Mouse (Mus musculus): ENCODE measurements around the gene Acer1.

The Acer1 gene

DNA sequence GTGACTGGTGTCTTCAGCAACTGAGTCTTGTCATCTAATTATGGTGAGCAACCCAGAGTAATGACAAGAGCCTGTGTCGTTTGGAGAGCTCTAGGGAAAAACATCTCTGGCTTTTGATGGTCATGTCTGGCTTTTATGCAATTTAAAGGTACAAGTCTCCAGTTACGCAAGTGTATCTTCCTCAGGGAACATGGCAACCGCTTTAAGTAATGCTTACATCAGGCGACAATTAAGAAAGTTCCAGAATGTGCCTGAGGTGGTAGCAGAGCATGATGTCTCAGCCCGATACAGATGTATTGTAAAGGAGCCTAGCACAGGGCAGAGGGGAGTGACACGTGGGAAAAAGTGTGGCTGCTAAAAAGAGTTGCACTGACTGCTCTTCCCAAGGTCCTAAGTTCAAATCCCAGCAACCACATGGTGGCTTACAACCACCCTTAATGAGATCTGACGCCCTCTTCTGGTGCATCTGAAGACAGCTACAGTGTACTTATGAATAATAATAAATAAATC lies 7.0 kb upstream of the Acer1 start:
- no peak for DNase-seq

DNA sequence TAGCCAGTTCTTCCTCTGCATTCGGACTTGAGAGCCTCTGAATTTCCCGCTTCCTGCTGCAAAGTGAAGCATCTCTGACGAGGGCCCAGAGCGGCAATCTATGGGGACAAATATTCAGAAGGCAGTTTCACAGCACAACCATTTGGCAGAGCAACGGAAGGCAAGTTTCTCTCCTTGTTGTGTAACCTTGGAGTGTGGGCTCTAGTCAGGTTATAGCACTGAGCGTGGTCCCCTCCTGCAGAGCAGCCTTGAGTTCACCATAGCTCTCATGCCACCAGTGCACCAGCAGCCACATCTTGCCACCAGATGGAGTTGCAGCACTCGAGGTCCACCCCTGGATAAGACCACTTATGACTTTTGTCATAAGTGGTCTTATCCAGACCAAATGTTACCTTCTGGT lies 6.5 kb upstream of the Acer1 start:
- no peak for DNase-seq

DNA sequence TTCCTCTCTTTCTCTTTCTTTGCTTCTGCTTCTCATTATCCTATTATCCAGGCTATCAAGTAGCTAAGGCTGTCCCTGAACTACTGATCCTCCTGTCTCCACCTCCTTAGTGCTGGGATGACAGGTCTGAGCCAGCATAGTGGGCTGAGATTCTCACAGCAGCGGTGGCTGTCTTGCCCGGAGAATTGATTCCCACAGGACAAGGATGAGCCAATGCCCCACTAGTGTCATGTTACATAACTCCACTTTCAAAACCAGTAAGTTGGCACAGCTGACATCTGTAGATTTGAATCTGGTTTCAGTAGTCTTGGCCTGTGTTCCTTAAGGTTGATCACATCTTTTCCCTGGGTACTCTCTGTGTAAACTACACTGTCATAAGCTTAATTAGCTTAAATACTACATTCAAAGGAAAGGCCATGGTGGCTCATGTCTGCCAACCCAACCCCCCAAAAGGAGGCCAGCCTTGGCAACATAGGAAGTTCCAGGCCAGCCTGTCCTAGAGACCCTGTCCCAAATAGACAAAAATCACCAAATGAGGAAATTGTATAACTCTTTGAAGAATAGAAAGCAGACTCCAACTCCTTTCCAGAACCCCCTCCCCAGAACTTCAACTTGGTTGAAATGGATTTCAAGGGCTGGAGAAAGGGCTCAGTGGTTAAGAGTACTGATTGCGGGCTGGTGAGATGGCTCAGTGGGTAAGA lies 4.3 kb upstream of the Acer1 start:
- DNase-seq, result no peak

DNA sequence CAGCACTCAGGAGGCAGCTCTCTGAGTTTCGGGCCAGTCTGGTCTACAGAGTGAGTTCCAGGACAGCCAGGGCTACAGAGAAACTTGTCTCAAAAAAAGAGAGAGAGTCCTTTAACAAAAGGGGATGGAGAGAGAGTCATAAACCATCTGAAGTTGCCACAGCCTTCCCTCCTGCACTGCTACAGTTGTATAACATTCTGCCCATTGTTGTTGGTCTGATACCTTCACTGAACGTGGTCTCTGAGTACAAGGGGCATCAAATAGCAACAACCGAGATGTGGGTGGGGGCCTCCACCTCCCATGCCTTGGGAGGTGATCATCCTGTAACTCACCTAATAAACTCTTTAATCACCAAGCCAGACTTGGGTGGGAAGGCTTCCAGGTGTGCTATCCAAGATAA lies 3.7 kb upstream of the Acer1 start:
- DNase-seq, result no peak

DNA sequence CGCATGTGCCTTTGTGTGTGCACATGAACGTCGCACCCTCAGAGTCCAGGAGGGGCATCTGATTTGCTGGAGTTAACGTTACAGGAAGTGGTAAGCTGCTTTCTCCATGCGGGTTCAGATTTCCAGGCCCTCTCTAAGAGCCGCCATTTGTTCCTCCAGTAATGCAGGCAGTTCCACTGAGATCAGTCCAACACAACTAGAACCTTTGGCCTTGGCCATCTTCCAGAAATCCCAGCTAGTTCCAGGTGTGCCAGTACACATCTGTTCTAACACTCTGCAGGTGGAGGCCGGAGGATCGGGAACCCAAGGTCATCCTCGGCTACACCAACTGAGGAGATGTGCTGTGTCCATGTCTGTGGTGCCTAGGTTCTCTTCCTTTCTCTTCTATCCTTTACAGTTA lies 3.0 kb upstream of the Acer1 start:
- DNase-seq, result no peak

DNA sequence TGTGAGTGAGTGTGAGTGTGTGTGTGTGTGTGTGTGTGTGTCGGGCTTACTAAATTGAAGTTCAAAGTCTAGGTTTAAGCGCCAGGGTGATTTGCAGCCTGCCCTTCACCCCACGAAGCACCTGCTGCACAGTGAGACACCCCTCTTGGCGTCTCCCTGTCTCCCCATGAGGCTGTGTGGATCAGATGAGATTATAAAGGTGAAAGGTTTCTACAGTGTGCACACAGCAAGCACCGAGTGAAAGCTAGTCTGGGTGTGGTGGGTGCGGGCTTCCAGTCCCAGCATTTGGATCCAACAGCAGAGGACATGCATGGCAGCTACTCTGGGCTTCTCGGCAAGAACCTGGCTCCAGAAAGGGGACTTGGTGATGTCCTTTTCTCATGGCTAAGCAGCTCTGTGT lies 877 bp downstream of the Acer1 start:
- no peak for DNase-seq

DNA sequence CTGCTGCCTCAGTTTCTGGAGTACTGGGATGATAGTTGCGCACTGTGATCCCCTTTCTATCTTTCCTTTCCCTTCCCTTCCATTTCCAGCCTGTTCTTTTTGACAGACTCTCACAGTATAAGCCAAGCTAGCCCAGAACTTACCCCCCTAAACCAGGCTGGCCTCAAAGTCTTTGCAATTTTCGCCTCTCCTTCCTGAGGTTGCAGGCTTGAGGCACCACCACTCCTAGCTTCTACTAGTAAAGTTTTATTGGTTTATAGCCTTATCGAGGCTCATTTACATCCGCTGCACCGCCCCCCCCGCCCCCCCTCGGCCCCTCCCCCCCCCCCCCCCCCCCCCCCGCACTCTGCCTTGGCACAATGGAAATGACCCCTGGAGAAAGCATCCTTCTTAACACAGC lies 2.4 kb downstream of the Acer1 start:
- DNase-seq, result no peak

DNA sequence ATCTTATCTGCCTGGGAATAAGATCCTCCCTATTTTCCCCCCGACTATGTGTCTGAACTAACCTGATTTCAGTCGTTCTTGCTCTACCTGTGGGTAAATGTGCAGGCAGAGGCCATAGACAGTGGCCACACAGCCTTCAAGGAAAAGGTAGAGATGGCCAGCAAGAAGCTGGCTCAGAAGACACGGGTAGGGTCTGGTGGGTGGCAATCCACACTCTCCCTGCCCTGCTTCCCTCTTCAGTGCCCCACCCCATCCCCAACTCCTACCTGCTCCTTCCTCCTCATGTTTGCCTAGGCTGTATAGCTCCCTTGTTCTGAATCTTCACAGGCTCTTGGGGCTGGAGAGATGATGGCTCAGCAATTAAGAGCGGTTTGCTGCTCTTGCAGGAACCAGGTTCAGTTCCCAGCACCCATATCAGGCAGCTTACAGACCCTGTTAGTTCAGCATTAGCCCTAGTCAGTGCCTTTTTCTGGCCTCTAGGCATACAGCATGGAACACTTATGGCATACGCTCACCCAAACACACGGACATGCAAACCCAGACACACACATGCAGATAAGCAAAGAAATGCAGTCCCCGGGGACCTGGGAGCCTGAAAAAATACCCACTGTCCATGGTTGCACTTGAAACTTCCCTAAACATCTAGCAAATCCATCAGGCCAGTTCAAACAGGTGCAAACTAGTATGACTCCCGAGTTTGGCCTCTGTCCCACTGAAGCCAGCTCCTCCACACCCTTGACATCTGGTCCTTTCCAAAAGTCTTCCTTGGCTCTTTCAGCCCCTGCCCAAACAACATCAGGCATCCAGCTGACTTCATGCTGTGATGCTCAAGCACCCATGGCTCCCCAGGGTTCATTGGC lies 5.2 kb downstream of the Acer1 start:
- DNase-seq, result no peak

DNA sequence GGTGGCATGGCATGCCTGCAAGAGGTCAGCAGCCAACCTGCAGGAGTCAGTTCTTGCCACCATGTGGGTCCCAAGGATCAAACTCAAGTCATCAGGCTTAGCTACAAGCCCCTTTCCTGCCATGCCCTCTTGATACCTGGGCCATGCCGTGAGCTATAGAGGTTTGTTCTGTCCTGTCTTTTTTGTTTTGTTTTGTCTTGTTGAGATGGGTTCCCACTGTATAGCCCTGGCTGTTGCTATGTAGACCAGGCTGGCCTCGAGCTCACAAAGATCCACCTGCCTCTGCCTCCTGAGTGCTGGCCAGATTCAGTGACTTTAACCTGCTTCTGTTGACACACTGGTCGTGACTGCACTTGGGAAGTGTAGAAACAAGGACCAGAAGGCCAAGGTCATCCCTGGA lies 6.5 kb downstream of the Acer1 start:
- no peak for DNase-seq

DNA sequence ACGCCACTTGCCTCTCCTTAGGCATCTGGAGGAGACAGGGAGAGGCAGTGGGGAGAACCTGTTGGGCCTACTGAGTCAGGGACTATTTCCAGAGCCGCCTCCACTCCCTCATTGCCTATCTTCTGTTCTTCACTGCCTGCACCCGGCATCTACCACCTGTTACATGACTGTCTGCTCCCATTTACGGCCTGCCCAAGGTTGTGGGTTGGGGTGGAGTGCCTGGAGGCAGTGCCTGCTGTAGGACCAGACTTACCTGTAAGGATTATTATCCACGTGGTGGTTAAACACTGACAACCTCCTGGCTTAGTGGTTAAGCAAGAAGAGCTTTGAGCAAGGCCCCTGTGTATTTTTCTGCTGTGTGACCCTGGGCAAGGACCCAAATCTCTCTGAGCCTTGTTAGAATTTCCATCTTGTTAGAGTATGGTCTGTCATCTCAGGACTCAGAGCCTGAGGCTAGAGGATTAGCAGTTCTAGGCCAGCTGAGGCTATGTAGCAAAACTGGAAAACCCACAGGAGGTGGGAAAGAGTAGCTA lies 7.2 kb downstream of the Acer1 start:
- DNase-seq, result no peak

DNA sequence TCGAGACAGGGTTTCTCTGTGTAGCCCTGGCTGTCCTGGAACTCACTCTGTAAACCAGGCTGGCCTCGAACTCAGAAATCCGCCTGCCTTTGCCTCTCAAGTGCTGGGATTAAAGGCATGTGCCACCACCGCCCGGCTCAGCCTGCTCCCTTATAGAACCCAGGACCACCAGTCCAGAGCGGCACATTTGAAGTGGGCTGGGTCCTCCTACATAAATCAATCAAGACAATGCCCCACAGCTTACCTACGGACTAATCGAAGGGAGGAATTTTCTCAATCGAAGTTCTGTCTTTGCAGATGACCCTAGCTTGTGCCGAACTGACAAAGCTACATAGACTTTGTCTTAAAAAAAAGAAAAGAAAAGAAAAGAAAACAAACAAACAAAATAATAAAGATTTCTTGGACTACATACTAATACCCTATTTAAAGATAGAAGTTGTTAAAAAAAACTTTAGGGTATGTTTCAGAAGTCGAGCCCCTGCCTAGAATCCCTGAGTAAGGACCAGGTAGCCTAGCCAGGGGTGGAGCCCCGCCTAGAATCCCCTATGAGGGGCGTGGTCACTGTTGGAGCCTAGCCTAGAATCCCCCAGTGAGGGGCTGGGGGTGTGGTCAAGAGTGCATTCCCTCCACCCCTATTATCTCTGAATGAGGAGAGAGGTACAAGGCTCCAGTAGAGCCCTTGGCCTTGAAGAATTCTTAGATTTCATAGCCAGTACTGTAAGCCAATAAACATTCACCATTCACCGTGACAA lies 7.8 kb downstream of the Acer1 start:
- no peak for DNase-seq

DNA sequence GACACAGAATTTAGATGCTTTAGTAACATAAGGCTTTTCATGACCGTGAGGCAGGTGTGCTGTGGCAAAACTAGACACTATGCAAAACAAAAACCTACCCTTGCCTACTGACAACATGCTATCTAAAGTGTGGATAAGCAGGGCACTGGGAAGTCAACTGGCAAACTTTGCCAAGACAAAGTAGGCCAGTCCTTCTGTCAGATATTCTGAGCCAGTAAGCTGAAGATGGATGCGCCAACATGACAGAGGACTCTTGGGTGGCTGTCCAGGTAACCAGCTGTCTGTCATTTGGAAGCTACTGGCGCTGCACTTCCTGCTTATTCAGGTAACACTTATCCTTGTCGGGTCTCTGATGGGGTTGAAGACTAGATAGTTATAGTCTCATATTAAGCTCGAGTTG lies 11.8 kb downstream of the Acer1 start:
- no peak for DNase-seq

DNA sequence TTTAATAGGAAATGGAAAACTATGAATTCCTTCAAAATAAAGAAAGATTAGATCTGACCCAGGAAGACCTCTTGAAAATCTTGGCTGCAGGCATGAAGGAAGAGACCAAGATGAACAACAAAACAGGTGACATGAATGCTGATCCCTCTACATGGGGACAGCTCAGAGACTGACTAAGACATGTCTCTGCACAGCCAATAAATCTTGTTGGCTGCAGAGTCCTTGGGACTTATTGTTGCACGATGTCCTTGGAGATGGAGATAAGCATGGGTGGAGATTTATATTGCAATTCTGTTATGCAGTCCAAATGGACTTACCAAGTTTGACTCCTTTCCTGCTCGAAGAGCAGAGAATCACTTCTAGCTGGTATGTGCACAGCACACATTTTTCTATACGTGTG lies 12.6 kb downstream of the Acer1 start:
- DNase-seq, result no peak

DNA sequence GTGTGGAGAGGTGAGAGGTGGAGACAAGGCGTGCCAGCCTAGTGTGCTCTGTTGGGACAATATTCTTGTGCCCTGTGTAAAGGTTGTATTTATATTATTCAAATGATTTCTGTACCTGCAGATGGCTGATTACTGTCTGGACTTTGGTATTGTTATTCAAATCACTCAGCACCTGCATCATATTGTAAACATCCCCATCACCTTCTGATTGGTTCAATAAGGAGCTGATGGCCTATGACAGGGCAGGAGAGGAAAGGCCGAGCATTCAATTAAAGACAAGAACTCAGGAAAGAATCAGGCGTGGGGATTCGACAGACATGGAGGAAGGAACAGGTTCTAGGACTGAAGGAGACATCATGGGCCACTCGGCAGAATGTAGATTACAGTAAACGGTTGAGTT lies 18.3 kb downstream of the Acer1 start:
- no peak for DNase-seq

DNA sequence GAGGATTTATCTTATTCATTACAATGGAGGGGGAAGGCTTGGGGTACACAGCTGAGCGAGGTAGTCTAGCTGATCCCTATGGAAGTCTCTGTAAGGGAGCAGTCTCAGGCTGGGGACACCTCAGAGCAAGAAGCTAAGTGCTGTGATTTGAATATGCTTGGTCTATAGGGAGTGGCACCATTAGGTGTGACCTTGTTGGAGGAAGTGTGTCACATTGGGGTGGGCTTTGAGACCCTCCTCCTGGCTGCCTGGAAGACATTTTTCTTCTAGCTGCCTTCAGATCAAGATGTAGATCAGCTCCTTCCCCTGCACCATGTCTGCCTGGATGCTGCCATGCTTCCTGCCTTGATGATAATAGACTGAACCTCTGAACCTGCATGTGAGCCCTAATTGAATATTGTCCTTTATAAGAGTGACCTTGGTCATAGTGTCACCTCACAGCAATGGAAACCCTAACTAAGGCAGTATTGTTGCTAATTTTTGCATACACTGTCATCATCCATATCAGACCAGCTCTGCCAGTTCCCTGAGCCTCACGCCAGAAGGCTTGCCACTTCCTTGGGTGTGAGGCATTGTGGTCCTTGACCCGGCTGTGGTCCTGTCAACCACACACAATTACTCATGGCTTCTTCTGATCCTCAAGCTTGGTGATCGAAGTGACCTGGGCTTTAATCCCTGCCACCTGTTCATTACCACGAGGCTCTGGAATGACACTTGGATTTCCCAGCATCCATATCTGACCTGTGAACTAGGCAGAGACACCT lies 19.1 kb downstream of the Acer1 start:
- no peak for DNase-seq

DNA sequence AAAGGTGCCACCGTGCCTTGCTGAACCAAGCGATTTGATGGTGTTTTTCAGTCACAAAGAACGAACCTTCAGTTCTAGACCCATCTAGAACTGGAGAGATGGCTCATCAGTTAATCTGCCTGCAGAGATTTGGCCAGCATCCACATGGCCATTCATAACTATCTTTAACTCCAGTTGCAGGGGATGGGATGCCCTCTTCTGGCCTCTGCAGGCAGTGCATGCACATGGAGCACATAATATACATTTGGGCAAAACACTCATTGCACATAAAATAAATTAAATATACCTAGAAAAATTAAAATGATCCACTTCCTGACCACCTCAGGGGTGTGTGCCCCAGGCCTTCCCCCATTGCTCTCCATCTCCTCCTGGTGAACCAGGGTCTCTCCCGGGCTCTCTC lies 20.0 kb downstream of the Acer1 start:
- no peak for DNase-seq

DNA sequence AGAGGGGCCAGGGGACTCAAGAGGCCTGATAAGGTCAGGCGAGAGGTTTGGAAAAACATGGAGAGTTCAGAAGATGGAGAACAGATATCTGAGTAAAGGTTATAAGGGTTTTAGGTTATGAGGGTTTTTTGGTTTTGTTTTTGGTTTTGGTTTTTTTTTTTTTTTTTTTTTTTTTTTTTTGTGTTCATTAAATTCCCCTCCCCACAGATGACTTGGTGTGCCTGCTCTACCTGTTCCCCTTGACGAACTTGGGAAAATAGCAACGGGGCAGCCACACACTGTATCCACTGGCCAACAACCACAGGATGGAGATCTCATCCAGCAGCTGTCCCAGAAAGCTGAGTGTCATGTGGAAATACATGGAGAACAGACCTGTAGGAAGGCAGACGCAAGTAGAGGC lies 23.3 kb downstream of the Acer1 start:
- no peak for DNase-seq

DNA sequence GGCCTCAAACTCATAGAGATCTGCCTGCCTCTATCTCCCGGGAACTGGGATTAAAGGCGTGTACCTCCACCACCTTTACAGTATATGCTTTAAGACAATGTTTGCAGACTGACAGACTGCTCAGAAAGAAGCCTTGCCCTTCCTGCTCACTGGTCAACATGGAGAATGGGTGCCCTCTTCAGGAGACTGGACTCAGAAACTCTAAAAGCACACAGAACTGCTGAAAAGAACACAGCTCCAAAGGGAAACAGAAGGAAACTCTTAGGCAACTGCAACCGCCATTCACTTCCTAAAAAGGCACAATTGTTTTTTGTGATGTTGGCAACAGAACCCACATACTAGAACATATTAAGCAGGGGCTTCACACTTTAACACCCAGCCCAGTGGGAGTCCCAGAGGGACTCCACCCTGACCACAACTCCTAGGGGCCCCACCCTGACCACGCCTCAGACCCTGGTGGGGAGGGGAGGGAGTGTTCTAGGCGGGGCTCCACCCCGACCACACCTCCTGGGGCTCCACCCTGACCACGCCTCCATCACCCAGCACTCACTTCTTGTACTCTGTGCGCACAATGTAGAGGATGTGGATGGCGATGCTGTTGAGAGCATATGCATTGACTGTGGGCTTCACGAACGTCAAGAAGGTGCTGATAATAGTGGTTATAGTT lies 24.0 kb downstream of the Acer1 start:
- DNase-seq, result no peak

DNA sequence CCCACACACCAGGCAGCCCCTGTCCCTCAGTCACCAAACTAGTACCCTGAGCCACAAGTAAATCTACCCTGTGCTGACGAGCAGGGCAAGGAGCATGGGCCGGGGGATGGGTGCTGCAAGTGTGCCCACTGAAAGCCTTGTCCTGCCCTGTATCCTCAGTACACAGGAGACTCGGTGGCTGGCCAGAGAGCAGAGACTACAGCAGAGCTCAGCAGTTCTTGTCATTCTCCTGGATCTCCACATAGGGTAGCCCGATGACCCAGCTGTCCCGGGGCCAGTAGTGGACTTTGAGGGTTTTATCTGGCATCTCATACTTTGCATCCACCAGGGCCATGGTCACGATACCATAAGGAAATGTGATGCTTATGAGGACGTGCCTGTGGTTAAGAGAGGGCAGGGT lies 27.1 kb downstream of the Acer1 start:
- DNase-seq, result no peak

DNA sequence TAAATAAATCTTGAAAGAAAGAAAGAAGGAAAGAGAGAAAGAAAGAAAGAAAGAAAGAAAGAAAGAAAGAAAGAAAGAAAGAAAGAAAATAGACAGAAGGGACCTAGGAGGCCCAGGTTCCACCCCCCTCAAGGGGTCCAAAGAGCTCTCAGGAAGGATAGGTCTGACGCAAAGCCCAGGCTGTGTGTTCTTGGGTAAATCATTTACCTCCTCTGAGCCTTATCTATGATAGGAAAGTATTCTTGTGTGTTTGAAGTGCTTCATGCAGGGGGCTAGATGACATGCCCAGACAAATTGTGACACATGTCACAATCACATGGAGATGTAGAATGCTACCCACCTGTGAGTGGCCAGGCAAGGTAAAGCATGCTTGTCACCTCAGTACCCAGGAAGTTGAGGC lies 29.3 kb downstream of the Acer1 start:
- DNase-seq, result no peak

DNA sequence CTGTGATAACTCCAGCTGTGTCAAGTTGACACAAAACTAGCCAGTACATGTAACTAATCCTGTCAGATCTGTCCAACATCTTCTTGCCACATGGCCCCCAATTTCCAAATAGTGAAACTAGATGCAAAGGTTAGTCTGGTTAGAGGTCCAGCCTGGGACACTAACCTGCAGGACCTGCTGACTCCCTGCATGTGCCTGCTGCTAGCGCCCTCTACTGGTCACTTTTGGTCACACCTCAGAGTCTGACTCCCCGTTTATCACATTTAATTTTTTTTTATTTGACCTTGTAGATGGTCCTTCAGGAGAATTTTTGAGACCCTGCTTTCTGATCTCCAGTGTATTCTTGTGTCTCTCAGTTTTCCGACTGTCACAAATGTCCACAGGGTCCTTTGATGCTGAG lies 31.0 kb downstream of the Acer1 start:
- no peak for DNase-seq

DNA sequence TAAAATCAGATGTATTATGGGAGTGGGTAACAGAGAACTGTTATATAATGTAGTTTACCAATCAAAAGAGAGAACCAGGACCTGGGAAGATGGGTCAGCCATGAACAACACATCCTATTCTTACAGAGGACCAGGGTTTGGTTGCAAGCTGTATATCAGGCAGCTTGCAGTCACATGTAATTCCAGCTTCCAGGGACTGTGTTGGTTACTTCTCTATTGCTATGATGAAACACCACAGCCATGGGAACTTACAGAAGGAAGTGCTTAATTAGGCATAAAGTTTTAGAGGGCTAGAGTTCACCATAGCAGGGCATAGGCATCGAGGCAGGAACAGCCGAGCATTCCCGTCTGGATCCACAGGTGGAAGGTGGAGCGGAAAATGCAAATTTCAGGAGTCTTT lies 43.2 kb downstream of the Acer1 start:
- DNase-seq, result no peak
